Comparison of ENCODE assay signal across 19 mouse cellular contexts in the genomic region with DNA sequence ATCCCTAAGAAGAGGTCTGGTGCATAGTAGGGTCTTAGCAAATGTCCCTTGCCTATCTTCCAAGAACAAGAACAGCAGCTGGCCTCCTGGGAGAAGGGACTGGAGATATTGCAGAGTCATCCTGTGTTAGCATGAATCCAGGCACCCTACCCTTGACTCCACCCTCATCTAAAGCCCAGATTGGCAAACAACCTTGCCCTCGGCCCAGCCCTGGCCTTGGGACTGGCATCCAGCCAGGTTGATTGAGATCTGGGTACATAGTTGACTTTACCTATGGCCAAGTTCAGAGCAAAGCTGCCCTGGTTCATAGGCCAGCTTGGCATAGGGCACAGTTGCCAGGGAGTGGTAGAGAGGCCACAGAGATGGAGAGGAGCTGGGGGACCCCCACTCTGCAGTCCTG. TPM values are rescaled to one million over a fixed set of nuclear protein-coding genes. Genes with fewer than 3 reads are reported as not detected.
DNase-seq lines count a peak whose midpoint lies in the region.
"Had no signal": no experiment of that assay in that cellular context is flagged by ENCODE, and none has a peak within 500 bp of the region (broad histone marks: within the 10 kb centered on the region; RNA-seq: fewer than 3 reads in every experiment).

No protein-coding gene starts in this region.

- H3K9me3 ChIP-seq in embryonic facial prominence, embryonic 10.5 days: no peaks in the 10 kb centered on the region
- H3K9me3 ChIP-seq: embryonic facial prominence, embryonic 15.5 days had no signal

- DNase-seq in adrenal gland, adult (ENCODE audit: inconsistent age in 2 of 2, low spot score in 1 of 2): peak; percentile 81 to 89
- DNase-seq in adrenal gland, postnatal 4 days (ENCODE audit: low spot score in 2 of 2): no peak
- peak; percentile 40 to 43 for DNase-seq in adrenal gland, adult 18-20 months (ENCODE audit: low spot score in 2 of 2)
- peak; percentile 72 for DNase-seq in kidney, adult 9 months
- peak; percentile 81 for DNase-seq in lung, postnatal 36 days
- DNase-seq in spleen, adult 18-20 months: no peak
- DNase-seq in embryonic facial prominence, embryonic 10.5 days (ENCODE audit: low spot score): no peak
- DNase-seq in gastrocnemius, postnatal 25 days: no peak
- DNase-seq: forebrain, postnatal 0 days; heart, postnatal 14 days; thymus, postnatal 4 days had no signal

- no peak overlapping the region for H3K27ac ChIP-seq in embryonic facial prominence, embryonic 10.5 days (replicated peaks)
- H3K27ac ChIP-seq: embryonic facial prominence, embryonic 15.5 days had no signal

- 83% methylated on average over 1 of the region's 1 CpGs for WGBS in embryonic facial prominence, embryonic 10.5 days

- no peak overlapping the region for H3K4me3 ChIP-seq in embryonic facial prominence, embryonic 10.5 days
- H3K4me3 ChIP-seq: embryonic facial prominence, embryonic 15.5 days had no signal

- peaks cover 21% of the 10 kb centered on the region for H3K4me1 ChIP-seq in embryonic facial prominence, embryonic 10.5 days
- H3K4me1 ChIP-seq: embryonic facial prominence, embryonic 15.5 days had no signal

- H3K36me3 ChIP-seq in embryonic facial prominence, embryonic 10.5 days (replicated peaks): no peaks in the 10 kb centered on the region
- H3K36me3 ChIP-seq: embryonic facial prominence, embryonic 15.5 days had no signal

- no peaks in the 10 kb centered on the region for H3K27me3 ChIP-seq in embryonic facial prominence, embryonic 10.5 days (replicated peaks; ENCODE audit: low read depth, poor library complexity, severe bottlenecking)
- H3K27me3 ChIP-seq: embryonic facial prominence, embryonic 15.5 days had no signal

RNA-seq across cellular contexts. Expression of a gene that starts 24.0 kb away (rescaled TPM):
- 10 to 100 TPM; 10.3 to 12.1 TPM for total RNA-seq in adrenal gland, postnatal 4 days (2021)
- total RNA-seq in adrenal gland, adult 18-20 months (2021): 10 to 100 TPM; 16.7 to 16.9 TPM
- polyA plus RNA-seq in embryonic facial prominence, embryonic 10.5 days (2016; fragmentation: Nextera tagmentation; extraction: Ambion mirVana): 9.7 and 10.9 TPM in 2 replicates
- 1 to 10 TPM; 1.3 to 1.6 TPM for total RNA-seq in gastrocnemius, postnatal 25 days (2021)
- total RNA-seq: granulocyte monocyte progenitor cell, adult 5-6 weeks; neutrophil, adult 5-6 weeks had no signal
- polyA plus RNA-seq: activated CD4-positive, CD25-positive, alpha-beta regulatory T cell, adult 4 months; inflammation-experienced regulatory T-cells, adult 6 months had no signal

RNA-seq across cellular contexts. Expression of a gene that starts 55.0 kb away (rescaled TPM):
- total RNA-seq in adrenal gland, postnatal 4 days (2021): not detected
- not detected for total RNA-seq in adrenal gland, adult 18-20 months (2021)
- polyA plus RNA-seq in embryonic facial prominence, embryonic 10.5 days (2016; fragmentation: Nextera tagmentation; extraction: Ambion mirVana): not detected in 2 replicates
- total RNA-seq in gastrocnemius, postnatal 25 days (2021): under 1 TPM in 1 of 2 experiments, not detected in 1; 0.15 TPM
- total RNA-seq: ES-E14; forebrain, postnatal 0 days; granulocyte monocyte progenitor cell, adult 5-6 weeks; left cerebral cortex, postnatal 10 days; neutrophil, adult 5-6 weeks had no signal
- polyA plus RNA-seq: activated CD4-positive, CD25-positive, alpha-beta regulatory T cell, adult 4 months; embryonic facial prominence, embryonic 15.5 days; forebrain, postnatal 0 days; inflammation-experienced regulatory T-cells, adult 6 months; liver, embryonic 16.5 days had no signal

Comparison
In these comparisons a context has a peak if more than half of its experiments do, and no peak if none do; other contexts are left out.
1. DNase-seq: peak in adrenal gland, adult (2 of 2), adrenal gland, adult 18-20 months (2 of 2), kidney, adult 9 months (single experiment) and lung, postnatal 36 days (single experiment); none in adrenal gland, postnatal 4 days (0 of 2), spleen, adult 18-20 months (0 of 2), embryonic facial prominence, embryonic 10.5 days (single experiment) and gastrocnemius, postnatal 25 days (single experiment).
2. RNA of a gene that starts 24.0 kb away (total RNA-seq): 16.7 to 16.9 TPM in adrenal gland, adult 18-20 months and 10.3 to 12.1 TPM in adrenal gland, postnatal 4 days; 1.3 to 1.6 TPM in gastrocnemius, postnatal 25 days; every median in the first group is over 4 times any median in the second.